19 mouse cellular contexts compared by ENCODE assay signal in the genomic region with DNA sequence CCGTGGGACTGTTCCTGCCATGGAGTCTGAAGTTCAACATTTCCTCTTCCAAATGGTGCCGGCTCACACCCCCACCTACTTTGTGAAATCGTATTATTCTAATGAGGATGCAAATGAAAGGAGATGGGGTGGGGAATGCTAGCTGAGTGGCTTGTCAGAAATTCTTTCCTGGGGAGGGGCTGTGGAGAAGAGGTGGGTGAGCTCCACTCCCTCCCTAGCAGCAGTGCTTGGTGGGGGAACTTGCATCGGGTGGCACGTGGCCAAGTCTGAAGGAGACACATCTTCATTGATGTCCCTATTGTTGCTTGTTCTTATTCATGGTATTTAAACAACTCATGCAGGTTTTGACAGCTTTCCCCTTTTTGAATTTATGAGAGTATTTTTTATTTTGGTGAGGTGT.
A peak's percentile ranks its signal among the peaks of the same experiment; 100 is the strongest.
DNase-seq lines count a peak whose midpoint lies in the region; ATAC-seq lines count a peak whose summit lies in the region.
"Had no signal": no experiment of that assay in that cellular context is flagged by ENCODE, and none has a peak within 500 bp of the region (broad histone marks: within the 10 kb centered on the region; RNA-seq: fewer than 3 reads in every experiment).

No protein-coding gene starts in this region.

- no peak overlapping the region for H3K9ac ChIP-seq in lung, embryonic 16.5 days (ENCODE audit: low read length)
- no peak overlapping the region for H3K9ac ChIP-seq in limb, embryonic 13.5 days
- H3K9ac ChIP-seq: embryonic facial prominence, embryonic 13.5 days; limb, embryonic 12.5 days; liver, postnatal 0 days had no signal

- H3K9me3 ChIP-seq in lung, embryonic 16.5 days (ENCODE audit: control insufficient read depth, low read length), result no peaks in the 10 kb centered on the region
- no peaks in the 10 kb centered on the region for H3K9me3 ChIP-seq in limb, embryonic 13.5 days
- H3K9me3 ChIP-seq: embryonic facial prominence, embryonic 13.5 days; heart, embryonic 10.5 days; limb, embryonic 12.5 days had no signal

- H3K4me3 ChIP-seq in lung, embryonic 16.5 days (ENCODE audit: low read length), result no peak overlapping the region
- no peak overlapping the region for H3K4me3 ChIP-seq in limb, embryonic 13.5 days
- H3K4me3 ChIP-seq: embryonic facial prominence, embryonic 13.5 days; heart, embryonic 10.5 days; limb, embryonic 12.5 days had no signal

- ATAC-seq in frontal cortex, adult (ENCODE audit: low TSS enrichment), result no peak
- ATAC-seq in lung, embryonic 16.5 days (ENCODE audit: low read depth), result 0 out of 2 replicates have a peak, but pooled peaks have one; percentile 20
- no peak for ATAC-seq in limb, embryonic 13.5 days (ENCODE audit: low FRiP score, low read depth)
- no peak for ATAC-seq in megakaryocyte, adult 5-6 weeks (ENCODE audit: poor library complexity, severe bottlenecking)
- ATAC-seq: hindbrain, postnatal 0 days; liver, postnatal 0 days; midbrain, embryonic 16.5 days had no signal

- H3K4me1 ChIP-seq in lung, embryonic 16.5 days (replicated peaks; ENCODE audit: control insufficient read depth, insufficient read depth, low read length), result peaks cover 8% of the 10 kb centered on the region; the same call in 1 of the 2 replicates
- H3K4me1 ChIP-seq in limb, embryonic 13.5 days, result peaks cover 12% of the 10 kb centered on the region

- H3K4me2 ChIP-seq in lung, embryonic 16.5 days (ENCODE audit: low read depth, low read length), result no peak overlapping the region
- peak overlapping the region; percentile 19; the same call in 1 of the 2 replicates for H3K4me2 ChIP-seq in limb, embryonic 13.5 days (replicated peaks)
- H3K4me2 ChIP-seq: embryonic facial prominence, embryonic 13.5 days; limb, embryonic 12.5 days had no signal

- no peaks in the 10 kb centered on the region for H3K36me3 ChIP-seq in lung, embryonic 16.5 days (ENCODE audit: control insufficient read depth, insufficient read depth, low read length)
- no peaks in the 10 kb centered on the region for H3K36me3 ChIP-seq in limb, embryonic 13.5 days
- H3K36me3 ChIP-seq: embryonic facial prominence, embryonic 13.5 days; heart, embryonic 10.5 days; limb, embryonic 12.5 days had no signal

- 22% methylated on average over 5 of the region's 5 CpGs for WGBS in lung, embryonic 16.5 days
- 24% methylated on average over 5 of the region's 5 CpGs for WGBS in limb, embryonic 13.5 days

- no peaks in the 10 kb centered on the region for H3K27me3 ChIP-seq in lung, embryonic 16.5 days (ENCODE audit: control insufficient read depth, insufficient read depth, low read depth, low read length)
- no peaks in the 10 kb centered on the region for H3K27me3 ChIP-seq in limb, embryonic 13.5 days
- H3K27me3 ChIP-seq: limb, embryonic 12.5 days had no signal

- peak; percentile 5 to 22 for DNase-seq in frontal cortex, postnatal 36 days (ENCODE audit: low spot score in 2 of 2)
- DNase-seq in lung, postnatal 25 days (ENCODE audit: low spot score), result no peak
- peak; percentile 40 for DNase-seq in brain, adult 2 months (ENCODE audit: low read depth, low spot score)
- no peak for DNase-seq in heart, postnatal 4 days
- DNase-seq: cerebellum, adult 11 months; gastrocnemius, postnatal 25 days; heart, postnatal 14 days; liver, postnatal 0 days; thymus, postnatal 36 days had no signal

- no peak overlapping the region for H3K27ac ChIP-seq in lung, embryonic 16.5 days (ENCODE audit: low read length)
- H3K27ac ChIP-seq in limb, embryonic 13.5 days, result no peak overlapping the region
- H3K27ac ChIP-seq: heart, embryonic 10.5 days; hindbrain, postnatal 0 days; limb, embryonic 12.5 days; stomach, postnatal 0 days had no signal

Comparison
In these comparisons a context has a peak if more than half of its experiments do, and no peak if none do; other contexts are left out.
1. DNase-seq: peak in frontal cortex, postnatal 36 days (2 of 2) and brain, adult 2 months (single experiment); none in lung, postnatal 25 days (single experiment) and heart, postnatal 4 days (single experiment).